Mouse (Mus musculus) midbrain, embryonic 14.5 days (tissue): ENCODE measurements around the gene Svop. TPM values are rescaled to one million over a fixed set of nuclear protein-coding genes. Genes with fewer than 3 reads are reported as not detected.
A peak's percentile ranks its signal among the peaks of the same experiment; 100 is the strongest.

Source experiments
- ATAC-seq: fragments of 200-750 bp; cut with Nextera tagmentation; 2 replicates; pipeline ENCODE4 v1.8.0; 2017; ENCODE audit warnings: moderate number of reproducible peaks, moderate library complexity; ENCODE audit not compliant: low FRiP score, low TSS enrichment
- DNase-seq: peaks from one replicate; pipeline ENCODE4 v3.0.0-alpha.2; 2015
- H3K27ac ChIP-seq: fragments of 300-500 bp; sonication (generic); replicated peaks from 2 replicates; pipeline ENCODE4 v1.5.1; 2014; ENCODE audit warnings: mild to moderate bottlenecking, low read depth, low read length, moderate library complexity
- H3K27me3 ChIP-seq: fragments of 300-500 bp; sonication (generic); 2 replicates; pipeline ENCODE4 v1.6.1; 2014; ENCODE audit warnings: low read length, control low read depth, mixed read lengths; ENCODE audit not compliant: control insufficient read depth, insufficient read depth
- H3K36me3 ChIP-seq: fragments of 300-500 bp; sonication (generic); 2 replicates; pipeline ENCODE4 v1.6.1; 2014; ENCODE audit warnings: low read length, control low read depth; ENCODE audit not compliant: control insufficient read depth, insufficient read depth
- H3K4me1 ChIP-seq: fragments of 300-500 bp; sonication (generic); 2 replicates; pipeline ENCODE4 v1.6.1; 2014; ENCODE audit warnings: mild to moderate bottlenecking, antibody characterized with exemption, low read length, control low read depth; ENCODE audit not compliant: control insufficient read depth, insufficient read depth
- H3K4me2 ChIP-seq: fragments of 300-500 bp; sonication (generic); 2 replicates; pipeline ENCODE4 v1.6.1; 2014; ENCODE audit warnings: mild to moderate bottlenecking, low read length, moderate library complexity
- H3K4me3 ChIP-seq: fragments of 300-500 bp; sonication (generic); replicated peaks from 2 replicates; pipeline ENCODE4 v1.5.1; 2014; ENCODE audit warnings: low read depth, low read length
- H3K9ac ChIP-seq: fragments of 300-500 bp; sonication (generic); replicated peaks from 2 replicates; pipeline ENCODE4 v1.6.1; 2014; ENCODE audit warnings: mild to moderate bottlenecking, low read length, moderate library complexity
- H3K9me3 ChIP-seq: fragments of 300-500 bp; sonication (generic); 2 replicates; pipeline ENCODE4 v1.6.1; 2016; ENCODE audit warnings: low read length, control low read depth, mixed read lengths; ENCODE audit not compliant: control insufficient read depth
- WGBS: fragments of 180-500 bp; shearing (Covaris S2); extraction: QIAGEN DNeasy Blood & Tissue Kit; methylation state at CpG from one replicate; pipeline ENCODE4 v1.1.7; 2014; 5-methylcytosine and 5-hydroxymethylcytosine counted together
- polyA plus RNA-seq: library from polyadenylated mRNA; unstranded; fragments of >200 nt; fragmentation: Nextera tagmentation; extraction: Ambion mirVana; gene quantifications from 2 replicates; pipeline ENCODE4 v1.2.1, GENCODE M21; 2014

Gene Svop
- polyA plus RNA-seq, 1 experiment from 2014 or later = 88.8 TPM

DNA sequence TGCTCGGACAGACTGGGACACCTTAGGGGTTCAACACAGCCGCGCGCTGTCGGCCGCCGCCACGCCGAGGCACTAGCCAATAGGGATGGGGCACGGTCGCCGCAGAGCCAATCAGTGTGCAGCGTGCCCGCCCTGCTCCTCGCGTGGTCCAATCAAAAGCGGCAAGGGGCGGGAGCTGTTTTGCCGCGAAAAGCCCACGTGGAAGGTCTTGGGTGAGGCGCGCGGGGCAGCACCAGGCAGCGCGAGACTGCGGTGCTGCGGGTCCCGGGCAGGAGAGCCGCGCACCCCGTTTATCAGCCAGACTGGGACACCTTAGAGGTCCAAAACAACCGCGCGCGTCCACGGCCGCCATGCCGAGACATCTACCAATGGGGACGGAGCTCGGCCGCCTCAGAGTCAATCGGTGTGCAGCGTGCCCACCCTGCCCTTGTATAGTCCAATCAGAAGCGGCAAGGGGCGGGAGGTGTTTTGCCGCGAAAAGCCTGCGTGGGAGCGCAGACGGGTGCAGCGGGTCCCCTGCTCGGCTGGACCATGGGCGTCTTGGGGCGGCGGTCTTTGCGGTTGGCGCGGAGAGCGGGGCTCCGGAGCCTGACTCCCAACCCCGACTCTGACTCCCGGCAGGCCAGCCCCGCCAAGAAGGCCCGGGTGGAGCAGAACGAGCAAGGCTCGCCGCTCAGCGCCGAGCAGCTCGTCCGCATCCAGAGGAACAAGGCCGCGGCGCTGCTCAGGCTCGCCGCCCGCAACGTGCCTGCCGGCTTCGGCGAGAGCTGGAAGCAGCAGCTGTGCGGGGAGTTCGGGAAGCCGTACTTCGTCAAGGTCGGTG is 39.5 kb upstream of the Svop start:
- peak; percentile 98 for ATAC-seq
- WGBS = under 1% methylated on average over 87 of the region's 87 CpGs
- peak overlapping the region; percentile 90 for H3K4me2 ChIP-seq
- peak overlapping the region; percentile 74 for H3K4me3 ChIP-seq
- H3K9me3 ChIP-seq = no peaks in the 10 kb centered on the region
- H3K9ac ChIP-seq = peak overlapping the region; percentile 51
- H3K27me3 ChIP-seq = no peaks in the 10 kb centered on the region
- peak overlapping the region; percentile 52; the same call in 1 of the 2 replicates for H3K27ac ChIP-seq
- no peaks in the 10 kb centered on the region for H3K4me1 ChIP-seq
- no peaks in the 10 kb centered on the region for H3K36me3 ChIP-seq
- DNase-seq = peak; percentile 95

DNA sequence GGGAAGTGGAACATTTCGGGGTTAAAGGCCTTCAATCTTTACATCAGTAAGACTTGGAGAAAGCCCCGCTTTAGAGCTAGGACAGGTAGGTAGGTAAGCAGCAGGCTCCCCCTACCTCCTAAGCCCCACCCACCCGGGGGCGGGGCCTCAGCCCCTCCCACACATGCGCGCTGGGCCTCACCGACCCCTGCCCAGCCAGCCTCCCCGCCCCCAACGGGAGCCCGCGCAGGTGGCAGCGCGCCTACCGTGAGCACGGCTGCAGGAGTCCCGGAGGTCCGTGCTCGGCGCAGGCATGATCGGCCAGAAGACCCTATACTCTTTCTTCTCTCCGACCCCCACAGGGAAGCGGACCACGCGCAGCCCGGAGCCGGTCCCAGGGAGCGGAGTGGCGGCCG is 38.8 kb upstream of the Svop start, which contains the start of gene Ung:
Ung (plus strand) TSS at position 176 of the 395 bp plus-strand sequence.
- WGBS = under 1% methylated on average over 28 of the region's 29 CpGs
- Histone ChIP-seq H3K27ac (peak within 1 kb of the TSS; percentile 52; the same call in 1 of the 2 replicates), H3K4me3 (peak within 1 kb of the TSS; percentile 74), H3K9ac (peak within 1 kb of the TSS; percentile 51), H3K27me3 (no peaks in the 10 kb centered on the region), H3K4me1 (no peaks in the 10 kb centered on the region), H3K36me3 (0 out of 2 replicates have a peak, but pooled peaks cover 5% of the 10 kb centered on the region), H3K4me2 (peak within 1 kb of the TSS; percentile 90), H3K9me3 (no peaks in the 10 kb centered on the region)
- peak; percentile 58 for ATAC-seq
- peak; percentile 85 for DNase-seq

DNA sequence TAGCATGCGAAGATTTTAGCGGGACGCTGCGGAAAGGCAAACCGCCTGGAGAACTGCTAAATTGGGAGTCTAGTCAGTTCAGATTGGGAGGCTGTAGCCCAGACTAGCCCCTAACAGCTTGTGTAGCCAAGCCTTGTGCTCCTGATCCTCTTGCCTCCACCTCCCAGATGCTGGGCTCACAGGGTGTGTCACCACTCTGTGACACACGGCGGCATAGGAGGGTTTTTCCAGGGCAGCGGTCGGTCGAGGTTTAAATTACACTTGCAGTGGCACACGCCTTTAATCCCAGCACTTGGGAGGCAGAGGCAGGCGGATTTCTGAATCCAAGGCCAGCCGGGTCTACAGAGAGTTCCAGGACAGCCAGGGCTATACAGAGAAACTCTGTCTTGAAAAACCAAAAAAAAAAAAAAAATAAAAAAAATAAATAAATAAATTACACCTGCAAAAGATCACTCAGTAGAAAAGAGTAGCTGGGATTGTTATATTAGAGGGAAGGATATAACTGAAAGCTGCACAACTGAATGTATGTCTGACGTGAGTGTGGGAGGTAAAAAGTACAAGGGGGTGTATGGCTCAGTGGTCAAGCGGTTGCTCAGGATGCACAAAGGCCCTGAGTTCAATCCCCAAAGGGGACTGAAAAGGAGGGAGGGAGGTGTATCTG is 38.3 kb upstream of the Svop start:
- H3K27ac ChIP-seq = no peak overlapping the region
- H3K4me1 ChIP-seq = no peaks in the 10 kb centered on the region
- H3K36me3 ChIP-seq = 0 out of 2 replicates have a peak, but pooled peaks cover 5% of the 10 kb centered on the region
- no peaks in the 10 kb centered on the region for H3K27me3 ChIP-seq
- H3K9me3 ChIP-seq = no peaks in the 10 kb centered on the region
- peak overlapping the region; percentile 74 for H3K4me3 ChIP-seq
- DNase-seq (no peak), ATAC-seq (no peak)
- H3K9ac ChIP-seq = no peak overlapping the region
- H3K4me2 ChIP-seq = peak overlapping the region; percentile 90
- 79% methylated on average over 15 of the region's 15 CpGs for WGBS

DNA sequence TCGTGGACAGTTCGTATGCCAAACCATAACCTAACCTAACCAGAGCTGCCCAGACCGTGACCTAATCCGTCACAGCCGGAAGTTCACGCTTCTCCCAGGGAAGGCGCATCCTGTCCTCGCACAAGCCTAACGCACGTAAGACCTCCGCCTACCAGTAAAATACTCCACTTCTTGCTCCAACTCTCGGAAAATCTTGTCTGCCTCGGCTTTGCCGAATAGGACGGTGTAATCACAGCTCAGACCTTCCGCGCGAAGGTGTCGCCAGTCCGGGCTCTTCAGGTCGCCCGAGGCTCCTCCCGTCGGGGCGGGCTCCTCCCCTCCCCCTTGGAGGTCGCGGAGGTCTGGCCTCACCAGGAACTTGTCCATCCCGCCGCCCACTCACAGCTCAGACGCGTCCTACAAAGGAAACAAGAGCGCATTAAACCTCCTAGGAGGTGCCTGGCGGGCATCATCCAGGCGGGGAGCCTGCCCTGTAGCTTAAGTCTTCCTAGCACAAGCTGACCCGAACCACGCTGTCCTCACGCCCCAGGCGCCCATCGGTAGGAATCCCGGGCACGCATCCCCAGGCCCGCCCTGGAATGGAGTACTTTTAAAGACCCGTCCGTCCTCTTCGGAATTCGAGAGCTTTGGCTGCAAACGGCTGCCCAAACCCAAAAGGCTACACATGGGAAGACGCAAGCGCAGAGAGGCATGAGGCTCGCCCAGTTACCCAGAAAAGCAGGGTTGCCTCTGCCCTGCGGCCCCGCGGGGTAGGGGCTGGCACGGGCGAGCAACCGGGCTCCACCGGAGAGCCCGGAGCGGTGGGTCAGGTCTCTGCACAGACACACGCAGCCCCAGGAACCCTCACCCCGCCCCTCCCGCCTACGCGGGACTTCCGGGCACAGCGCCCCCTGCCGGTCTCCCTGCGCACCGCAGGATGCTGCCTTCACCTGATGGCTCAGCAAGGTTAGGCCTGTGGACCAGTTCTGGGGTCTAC is 36.3 kb upstream of the Svop start, which contains the start of gene Alkbh2:
Alkbh2 (minus strand) TSS at position 845 of the 976 bp plus-strand sequence.
- H3K4me2 ChIP-seq = peak within 1 kb of the TSS; percentile 98
- ATAC-seq = peak; percentile 44; the same call in 1 of the 2 replicates
- peak within 1 kb of the TSS; percentile 55 for H3K9ac ChIP-seq
- no peaks in the 10 kb centered on the region for H3K27me3 ChIP-seq
- no peaks in the 10 kb centered on the region for H3K9me3 ChIP-seq
- H3K4me1 ChIP-seq = no peaks in the 10 kb centered on the region
- WGBS = under 1% methylated on average over 69 of the region's 69 CpGs
- H3K27ac ChIP-seq = peak within 1 kb of the TSS; percentile 83
- peak; percentile 93 for DNase-seq
- H3K4me3 ChIP-seq = peak within 1 kb of the TSS; percentile 58
- peaks cover 24% of the 10 kb centered on the region for H3K36me3 ChIP-seq

DNA sequence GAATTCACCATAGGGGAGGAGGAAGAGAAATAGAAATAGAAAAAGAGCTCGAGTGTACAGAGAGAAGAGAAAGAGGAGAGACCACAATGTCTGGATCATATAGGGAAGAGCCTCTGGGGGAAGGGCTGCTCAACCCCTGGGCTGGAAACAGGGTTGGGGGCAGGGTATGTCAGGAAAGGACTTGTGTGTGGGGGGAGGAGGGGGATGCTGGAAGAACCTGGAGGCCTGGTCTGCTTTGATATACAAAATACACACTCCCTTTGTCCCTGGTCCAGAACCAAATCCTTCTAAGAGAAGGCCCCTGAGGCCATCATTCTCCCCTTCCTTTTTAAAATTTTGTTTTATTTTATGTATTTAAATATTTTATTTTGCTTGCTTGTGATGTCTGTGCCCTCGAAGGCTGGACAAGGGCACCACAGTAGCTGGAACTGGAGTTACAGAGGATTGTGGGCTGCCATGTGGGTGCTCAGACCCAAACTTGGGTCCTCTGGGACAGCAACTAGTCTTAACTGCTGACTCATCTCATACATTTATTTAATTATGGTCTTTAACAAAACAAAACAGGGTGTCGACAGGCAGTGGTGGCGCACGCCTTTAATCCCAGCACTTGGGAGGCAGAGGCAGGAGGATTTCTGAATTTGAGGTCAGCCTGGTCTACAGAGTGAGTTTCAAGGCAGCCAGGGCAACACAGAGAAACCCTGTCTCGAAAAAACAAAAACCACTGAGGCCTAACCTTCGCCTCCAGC is 35.3 kb upstream of the Svop start:
- Histone ChIP-seq H3K9ac (no peak overlapping the region), H3K4me3 (peak overlapping the region; percentile 58), H3K4me1 (no peaks in the 10 kb centered on the region), H3K27ac (no peak overlapping the region), H3K27me3 (no peaks in the 10 kb centered on the region), H3K36me3 (peaks cover 34% of the 10 kb centered on the region), H3K9me3 (no peaks in the 10 kb centered on the region), H3K4me2 (peak overlapping the region; percentile 98)
- WGBS = 88% methylated on average over 7 of the region's 7 CpGs
- no peak for DNase-seq
- ATAC-seq = no peak

DNA sequence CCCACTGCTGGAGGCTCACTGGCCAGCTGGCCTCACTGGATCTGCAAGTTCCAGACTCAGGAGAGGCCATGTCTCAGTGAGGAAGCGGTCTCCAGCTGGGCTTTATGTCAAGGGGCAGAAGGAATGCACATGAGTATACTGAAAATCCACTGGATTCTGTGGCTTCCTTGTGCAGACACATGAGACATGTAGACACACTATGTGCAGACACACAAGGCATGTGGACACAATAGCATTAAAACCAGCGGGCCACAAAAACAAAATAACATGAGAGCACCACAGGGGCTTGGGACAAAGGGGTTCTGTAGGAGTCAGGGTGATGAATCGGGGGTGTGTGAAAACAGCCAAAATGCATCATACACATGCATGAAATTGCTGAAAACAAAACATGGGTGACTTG is 34.6 kb upstream of the Svop start:
- Histone ChIP-seq H3K4me3 (no peak overlapping the region), H3K4me2 (no peak overlapping the region), H3K27me3 (no peaks in the 10 kb centered on the region), H3K9me3 (no peaks in the 10 kb centered on the region), H3K36me3 (peaks cover 40% of the 10 kb centered on the region), H3K4me1 (no peaks in the 10 kb centered on the region), H3K27ac (no peak overlapping the region), H3K9ac (no peak overlapping the region)
- DNase-seq (no peak), ATAC-seq (no peak)
- WGBS = 91% methylated on average over 3 of the region's 3 CpGs

DNA sequence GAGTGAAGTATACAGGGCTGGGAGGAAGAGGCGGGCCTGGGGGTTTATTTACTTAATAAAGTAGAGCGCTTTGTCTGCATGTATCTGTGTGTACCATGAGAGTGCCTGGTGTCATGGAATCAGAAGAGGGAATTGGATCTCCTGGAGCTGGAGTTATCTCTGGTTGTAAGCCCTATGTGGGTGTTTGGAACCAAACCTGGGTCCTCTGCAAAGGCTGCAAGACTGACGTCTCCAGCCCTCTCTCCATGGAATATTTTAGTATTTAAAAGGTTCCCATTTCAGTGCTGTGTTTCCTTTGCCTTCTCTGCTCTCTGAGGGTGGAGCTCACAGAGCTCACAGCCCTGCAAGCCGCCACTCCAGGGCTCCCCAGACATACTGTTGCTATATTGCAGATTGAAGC is 28.4 kb upstream of the Svop start:
- WGBS = 84% methylated on average over 4 of the region's 4 CpGs
- Histone ChIP-seq H3K9me3 (no peaks in the 10 kb centered on the region), H3K4me3 (no peak overlapping the region), H3K36me3 (peaks cover 95% of the 10 kb centered on the region), H3K4me1 (no peaks in the 10 kb centered on the region), H3K27ac (no peak overlapping the region), H3K4me2 (no peak overlapping the region), H3K9ac (no peak overlapping the region), H3K27me3 (no peaks in the 10 kb centered on the region)
- DNase-seq (no peak), ATAC-seq (no peak)
